Mouse (Mus musculus): Measurements from ENCODE around the gene Mat2a. TPM values are rescaled to one million over a fixed set of nuclear protein-coding genes. Genes with fewer than 3 reads are reported as not detected.
A peak's percentile ranks its signal among the peaks of the same experiment; 100 is the strongest.

Mat2a gene
- polyA plus RNA-seq, 1 experiment from 2014 or later, result 408 TPM

DNA sequence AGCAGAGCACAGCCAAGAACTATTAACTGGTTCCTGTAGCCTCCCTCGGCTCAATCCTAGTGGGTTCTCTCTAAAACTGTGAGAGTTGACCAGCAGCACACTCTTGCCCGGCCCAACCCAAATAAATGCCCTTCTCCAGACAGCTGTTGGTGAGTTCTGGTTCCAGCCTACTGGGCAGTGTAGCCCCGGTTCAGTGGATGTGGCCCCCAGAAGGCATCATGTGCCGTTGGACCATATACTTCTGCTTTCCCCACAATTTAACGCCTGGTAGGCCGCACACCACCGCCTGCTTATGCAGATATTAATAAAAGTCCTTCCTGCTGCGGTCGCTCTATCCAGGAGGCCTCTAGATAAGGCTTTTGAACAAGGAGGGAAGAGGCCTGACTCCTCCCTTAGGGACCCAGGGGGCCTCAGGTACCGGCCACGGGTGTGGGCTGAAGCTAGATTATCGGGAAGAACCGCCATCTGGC, 49.9 kb downstream of the Mat2a start:
- Histone ChIP-seq H3K9ac (replicated peaks) (peak overlapping the region; percentile 72), H3K4me3 (replicated peaks) (peak overlapping the region; percentile 54), H3K4me2 (peak overlapping the region; percentile 67), H3K4me1 (replicated peaks) (peaks cover 32% of the 10 kb centered on the region), H3K27ac (peak overlapping the region; percentile 94), H3K9me3 (no peaks in the 10 kb centered on the region), H3K27me3 (no peaks in the 10 kb centered on the region), H3K36me3 (peaks cover 20% of the 10 kb centered on the region)
- peak; percentile 48; the same call in 1 of the 2 replicates for ATAC-seq (ENCODE audit: insufficient number of reproducible peaks, insufficient read depth, low FRiP score, low TSS enrichment, low read depth)
- WGBS, result 19% methylated on average over 13 of the region's 13 CpGs

DNA sequence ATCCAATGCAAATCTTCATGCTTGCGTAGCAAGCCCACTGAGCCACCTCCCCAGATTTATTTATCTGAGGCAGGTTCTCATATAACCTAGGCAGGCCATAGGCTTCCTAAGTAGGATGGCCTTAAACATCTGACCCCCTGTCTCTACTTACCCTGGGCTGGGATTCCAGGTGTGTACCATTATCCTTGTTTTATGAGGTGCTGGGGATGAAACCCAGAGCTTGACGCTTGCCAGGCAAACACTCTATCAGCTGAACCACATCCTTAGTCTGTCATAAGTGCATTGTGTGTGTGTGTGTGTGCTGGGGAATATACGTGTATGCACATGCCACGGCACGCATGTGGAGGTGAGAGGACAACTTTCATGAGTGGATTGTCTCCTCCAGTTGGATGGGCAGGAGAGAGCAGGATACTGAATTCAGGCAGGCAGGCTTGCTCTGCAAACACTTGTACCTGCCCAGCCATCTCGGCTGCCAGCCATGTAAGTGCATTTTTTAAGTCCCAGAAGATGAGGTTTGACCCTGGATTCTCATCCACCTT, 50.5 kb downstream of the Mat2a start:
- Histone ChIP-seq H3K9me3 (no peaks in the 10 kb centered on the region), H3K9ac (replicated peaks) (peak overlapping the region; percentile 72), H3K4me3 (replicated peaks) (peak overlapping the region; percentile 54; the same call in 1 of the 2 replicates), H3K27ac (no peak overlapping the region; the same call in 1 of the 2 replicates), H3K36me3 (peaks cover 26% of the 10 kb centered on the region), H3K4me1 (replicated peaks) (peaks cover 32% of the 10 kb centered on the region), H3K27me3 (no peaks in the 10 kb centered on the region), H3K4me2 (peak overlapping the region; percentile 67)
- ATAC-seq (ENCODE audit: insufficient number of reproducible peaks, insufficient read depth, low FRiP score, low TSS enrichment, low read depth), result no peak
- WGBS, result 43% methylated on average over 6 of the region's 6 CpGs

DNA sequence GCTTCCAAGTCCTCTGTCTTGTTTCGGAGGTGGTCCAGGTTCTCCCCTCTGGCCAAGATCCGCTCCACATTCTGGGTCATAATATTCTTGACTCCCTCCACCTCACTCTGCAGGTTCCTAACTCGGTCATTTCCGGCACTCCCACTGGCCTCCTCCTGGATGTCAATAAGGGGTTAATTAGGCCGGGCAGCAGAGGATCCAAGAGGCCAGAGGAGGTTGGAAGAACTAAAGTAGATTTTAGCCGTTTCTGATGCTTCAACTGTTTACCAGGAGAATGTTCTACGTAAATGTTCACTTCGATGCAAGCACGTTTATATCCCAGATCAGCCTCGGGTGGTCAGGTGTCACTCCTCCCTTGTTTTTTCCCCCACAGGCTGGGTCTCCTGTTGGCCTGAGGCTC, 51.1 kb downstream of the Mat2a start:
- Histone ChIP-seq H3K4me3 (replicated peaks) (no peak overlapping the region), H3K4me1 (replicated peaks) (peaks cover 32% of the 10 kb centered on the region), H3K9me3 (no peaks in the 10 kb centered on the region), H3K9ac (replicated peaks) (no peak overlapping the region), H3K36me3 (peaks cover 26% of the 10 kb centered on the region), H3K27ac (no peak overlapping the region), H3K4me2 (peak overlapping the region; percentile 67; the same call in 1 of the 2 replicates), H3K27me3 (no peaks in the 10 kb centered on the region)
- ATAC-seq (ENCODE audit: insufficient number of reproducible peaks, insufficient read depth, low FRiP score, low TSS enrichment, low read depth), result no peak
- 44% methylated on average over 10 of the region's 10 CpGs for WGBS

DNA sequence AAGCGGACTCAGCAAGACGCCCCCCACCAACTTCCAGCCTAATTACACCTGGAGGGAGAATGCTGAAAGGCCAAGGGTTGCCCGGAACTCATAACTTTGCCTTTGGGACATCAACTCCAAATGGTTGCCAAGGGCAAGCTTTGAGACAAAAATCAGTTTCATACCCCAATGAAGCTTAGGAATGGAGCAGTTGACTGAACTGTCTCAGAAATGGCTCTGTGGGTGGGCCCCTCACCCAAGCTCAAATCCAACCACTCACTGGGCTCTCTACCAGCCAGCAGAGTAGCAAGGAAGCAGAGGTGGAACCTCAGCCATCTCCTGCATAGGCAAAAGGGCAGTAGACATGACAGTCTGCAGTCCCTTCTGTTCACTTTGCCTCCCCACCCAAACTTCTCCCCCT, 51.5 kb downstream of the Mat2a start:
- 43% methylated on average over 3 of the region's 3 CpGs for WGBS
- H3K4me3 ChIP-seq (replicated peaks), result no peak overlapping the region

DNA sequence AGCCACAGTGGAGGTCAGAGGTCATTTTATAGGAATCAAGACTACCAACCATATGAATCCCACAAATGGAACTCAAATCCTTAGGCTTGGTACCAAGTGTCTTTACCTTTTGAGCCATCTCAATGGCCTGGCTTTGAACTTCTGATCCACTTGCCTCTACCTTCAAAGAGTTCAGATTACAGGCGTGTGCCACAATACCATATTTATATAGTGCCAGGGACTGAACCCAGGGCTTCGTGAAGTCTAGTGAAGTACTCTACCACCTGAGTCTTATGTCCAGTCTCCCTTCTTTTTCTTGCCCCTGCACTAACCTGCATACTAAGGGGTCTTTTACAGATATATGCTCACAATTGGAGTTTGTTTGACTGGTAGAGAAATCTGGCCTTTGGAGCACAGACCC, 52.8 kb downstream of the Mat2a start:
- peaks cover 26% of the 10 kb centered on the region for H3K36me3 ChIP-seq
- H3K4me2 ChIP-seq, result no peak overlapping the region
- no peaks in the 10 kb centered on the region for H3K9me3 ChIP-seq
- no peak for ATAC-seq (ENCODE audit: insufficient number of reproducible peaks, insufficient read depth, low FRiP score, low TSS enrichment, low read depth)
- H3K4me3 ChIP-seq (replicated peaks), result no peak overlapping the region
- H3K27ac ChIP-seq, result no peak overlapping the region
- H3K9ac ChIP-seq (replicated peaks), result no peak overlapping the region
- peaks cover 32% of the 10 kb centered on the region for H3K4me1 ChIP-seq (replicated peaks)
- 93% methylated on average over 2 of the region's 2 CpGs for WGBS
- H3K27me3 ChIP-seq, result no peaks in the 10 kb centered on the region

More for the DNA sequence above, 51.5 kb downstream of the Mat2a start:
- H3K9me3 ChIP-seq, result no peaks in the 10 kb centered on the region
- H3K36me3 ChIP-seq, result peaks cover 26% of the 10 kb centered on the region
- H3K4me2 ChIP-seq, result peak overlapping the region; percentile 67; the same call in 1 of the 2 replicates
- ATAC-seq (ENCODE audit: insufficient number of reproducible peaks, insufficient read depth, low FRiP score, low TSS enrichment, low read depth), result no peak
- H3K4me1 ChIP-seq (replicated peaks), result peaks cover 32% of the 10 kb centered on the region
- H3K27ac ChIP-seq, result no peak overlapping the region
- H3K27me3 ChIP-seq, result no peaks in the 10 kb centered on the region
- H3K9ac ChIP-seq (replicated peaks), result no peak overlapping the region

DNA sequence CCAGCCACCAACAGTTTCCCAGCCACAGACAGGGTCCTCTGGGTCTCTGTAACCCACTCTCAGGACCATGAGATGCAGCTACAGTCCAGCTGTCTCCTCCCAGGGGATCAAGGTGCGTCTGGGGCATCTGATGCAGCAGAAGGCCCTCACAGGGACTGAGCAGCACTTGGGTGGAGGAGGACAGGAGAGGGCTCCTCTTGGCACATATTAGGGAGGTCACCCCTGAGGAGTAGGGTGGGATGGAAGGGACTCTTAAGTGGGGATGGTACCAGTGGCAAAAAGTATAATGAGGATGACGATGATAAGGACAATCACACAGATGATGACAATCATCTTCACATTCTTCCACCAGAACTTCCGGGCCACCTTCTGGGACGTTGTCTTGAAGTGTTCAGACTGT, 54.1 kb downstream of the Mat2a start:
- peaks cover 26% of the 10 kb centered on the region for H3K36me3 ChIP-seq
- H3K27me3 ChIP-seq, result 0 out of 2 replicates have a peak, but pooled peaks cover 3% of the 10 kb centered on the region
- H3K9ac ChIP-seq (replicated peaks), result no peak overlapping the region
- peaks cover 28% of the 10 kb centered on the region for H3K4me1 ChIP-seq (replicated peaks)
- no peaks in the 10 kb centered on the region for H3K9me3 ChIP-seq
- H3K4me3 ChIP-seq (replicated peaks), result no peak overlapping the region
- ATAC-seq (ENCODE audit: insufficient number of reproducible peaks, insufficient read depth, low FRiP score, low TSS enrichment, low read depth), result no peak
- no peak overlapping the region for H3K4me2 ChIP-seq
- WGBS, result 90% methylated on average over 4 of the region's 4 CpGs
- H3K27ac ChIP-seq, result no peak overlapping the region

DNA sequence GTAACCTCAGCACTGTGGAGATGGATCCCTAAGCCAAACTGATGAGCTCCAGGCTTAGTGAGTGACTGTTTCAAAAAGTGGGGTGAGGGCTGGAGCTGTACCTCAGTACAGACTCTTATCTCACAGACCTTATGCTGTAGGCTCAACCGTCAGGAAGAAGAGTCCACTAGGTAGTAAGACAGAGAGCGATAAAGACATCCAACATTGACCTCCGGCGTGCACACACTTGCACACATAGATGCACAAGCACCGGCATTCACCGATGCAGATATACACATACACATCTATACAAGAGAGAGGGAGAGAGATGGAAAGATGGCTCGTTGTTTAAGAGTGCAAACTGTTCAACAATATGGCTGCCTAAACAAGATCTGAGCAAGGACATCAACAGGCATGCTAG, 55.4 kb downstream of the Mat2a start:
- no peak for ATAC-seq (ENCODE audit: insufficient number of reproducible peaks, insufficient read depth, low FRiP score, low TSS enrichment, low read depth)
- H3K27ac ChIP-seq, result no peak overlapping the region
- 93% methylated on average over 7 of the region's 7 CpGs for WGBS
- H3K4me3 ChIP-seq (replicated peaks), result no peak overlapping the region
- no peak overlapping the region for H3K4me2 ChIP-seq
- H3K9me3 ChIP-seq, result no peaks in the 10 kb centered on the region
- peaks cover 29% of the 10 kb centered on the region for H3K4me1 ChIP-seq (replicated peaks)
- peaks cover 14% of the 10 kb centered on the region; the same call in 1 of the 2 replicates for H3K27me3 ChIP-seq
- peaks cover 26% of the 10 kb centered on the region for H3K36me3 ChIP-seq
- H3K9ac ChIP-seq (replicated peaks), result no peak overlapping the region

DNA sequence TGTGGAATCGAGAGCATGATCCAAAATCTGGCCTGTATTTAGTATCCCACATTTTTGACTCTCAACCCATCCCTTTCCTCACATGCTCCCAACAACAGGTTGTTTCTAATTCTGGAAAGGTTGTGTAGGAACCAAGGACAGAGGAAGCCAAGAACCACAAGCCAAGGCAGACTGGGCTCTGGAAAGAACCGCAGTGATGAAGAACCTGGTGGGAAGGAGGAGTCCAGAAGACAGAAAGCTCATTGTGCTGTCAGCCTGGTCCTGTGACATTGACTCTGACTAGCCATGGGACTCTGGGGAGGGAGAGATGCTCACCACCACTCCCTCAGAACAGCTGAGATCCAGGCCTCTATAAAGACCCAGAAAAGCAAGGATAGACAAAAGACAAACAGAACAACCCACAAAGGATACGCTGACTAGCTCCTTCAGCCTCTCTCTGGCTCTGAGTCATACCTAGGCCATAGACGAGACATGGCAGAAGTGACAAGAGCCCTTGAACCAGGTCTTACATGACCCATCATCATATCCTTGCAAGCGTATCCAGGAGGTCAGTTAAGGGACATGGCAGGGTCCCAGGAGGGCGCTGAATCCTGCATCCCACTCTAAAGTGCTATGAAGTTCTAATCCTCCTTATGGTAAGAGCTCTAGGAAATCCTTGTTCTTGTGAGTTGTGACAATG, 56.1 kb downstream of the Mat2a start:
- WGBS, result 87% methylated on average over 6 of the region's 6 CpGs
- Histone ChIP-seq H3K4me3 (replicated peaks) (no peak overlapping the region), H3K27me3 (peaks cover 17% of the 10 kb centered on the region; the same call in 1 of the 2 replicates), H3K4me2 (no peak overlapping the region), H3K4me1 (replicated peaks) (peaks cover 22% of the 10 kb centered on the region), H3K27ac (no peak overlapping the region), H3K36me3 (peaks cover 26% of the 10 kb centered on the region), H3K9me3 (no peaks in the 10 kb centered on the region), H3K9ac (replicated peaks) (no peak overlapping the region)
- ATAC-seq (ENCODE audit: insufficient number of reproducible peaks, insufficient read depth, low FRiP score, low TSS enrichment, low read depth), result no peak

Other genes starting within 250 kb of the Mat2a start
- gene Atoh8, start 204.0 kb downstream of the Mat2a start, polyA plus RNA-seq (2016; fragmentation: Nextera tagmentation; extraction: Ambion mirVana), result 30.7 and 30.8 TPM in 2 replicates
- gene Sftpb, start 134.9 kb downstream of the Mat2a start, polyA plus RNA-seq (2016; fragmentation: Nextera tagmentation; extraction: Ambion mirVana), result not detected in 2 replicates
- gene Usp39, start 94.4 kb downstream of the Mat2a start, polyA plus RNA-seq (2016; fragmentation: Nextera tagmentation; extraction: Ambion mirVana), result 62.7 and 71.3 TPM in 2 replicates
- gene 0610030E20Rik, start 92.2 kb downstream of the Mat2a start, polyA plus RNA-seq (2016; fragmentation: Nextera tagmentation; extraction: Ambion mirVana), result 25.8 and 29.2 TPM in 2 replicates
- gene Tmem150a, start 84.1 kb downstream of the Mat2a start, polyA plus RNA-seq (2016; fragmentation: Nextera tagmentation; extraction: Ambion mirVana), result 8.8 and 9.8 TPM in 2 replicates
- 89.1 and 93.4 TPM in 2 replicates for gene Rnf181, start 72.6 kb downstream of the Mat2a start, polyA plus RNA-seq (2016; fragmentation: Nextera tagmentation; extraction: Ambion mirVana)
- 13.9 and 17.3 TPM in 2 replicates for gene Vamp5, start 59.1 kb downstream of the Mat2a start, polyA plus RNA-seq (2016; fragmentation: Nextera tagmentation; extraction: Ambion mirVana)
- gene Vamp8, start 48.9 kb downstream of the Mat2a start, polyA plus RNA-seq (2016; fragmentation: Nextera tagmentation; extraction: Ambion mirVana), result 105 and 106 TPM in 2 replicates
- gene Ggcx, start 25.2 kb downstream of the Mat2a start, polyA plus RNA-seq (2016; fragmentation: Nextera tagmentation; extraction: Ambion mirVana), result 34.0 TPM in 2 replicates
- 0.18 TPM in 2 replicates for gene Sh2d6, start 82.1 kb upstream of the Mat2a start, polyA plus RNA-seq (2016; fragmentation: Nextera tagmentation; extraction: Ambion mirVana)
- 26.2 and 27.4 TPM in 2 replicates for gene Capg, start 104.8 kb upstream of the Mat2a start, polyA plus RNA-seq (2016; fragmentation: Nextera tagmentation; extraction: Ambion mirVana)
- gene Elmod3, start 158.9 kb upstream of the Mat2a start, polyA plus RNA-seq (2016; fragmentation: Nextera tagmentation; extraction: Ambion mirVana), result 14.8 and 15.2 TPM in 2 replicates
- 10.8 and 12.4 TPM in 2 replicates for gene Retsat, start 158.9 kb upstream of the Mat2a start, polyA plus RNA-seq (2016; fragmentation: Nextera tagmentation; extraction: Ambion mirVana)
- 20.9 and 21.7 TPM in 2 replicates for gene Tgoln1, start 177.4 kb upstream of the Mat2a start, polyA plus RNA-seq (2016; fragmentation: Nextera tagmentation; extraction: Ambion mirVana)

Data from limb, embryonic 12.5 days (tissue).